Mouse (Mus musculus): ENCODE data around the gene Slc25a47.

GRCm38 (mm10) chr12:108794979-108795537 is 40.8 kb upstream of the Slc25a47 start:
- no peak for TF ChIP-seq POLR2A (IDR thresholded peaks at IDR 0.05; ENCODE audit: low read depth, low read length)
- no peak for TF ChIP-seq CTCF (IDR thresholded peaks at IDR 0.05; ENCODE audit: borderline replicate concordance, insufficient read depth, low read length)

Measured in embryonic fibroblast, embryonic 13.5 days (primary cell).